Mouse (Mus musculus) T-helper 1 cell (primary cell): Measurements from ENCODE around the gene Prep.

Source experiments
- in situ Hi-C: fragments of 300-600 bp; cut with MboI, MseI; formaldehyde crosslinking; loops from one replicate; pipeline ENCODE4 v1.15.1; 2025; ENCODE audit warnings: high pct_unique_total_duplicates

Prep gene

DNA sequence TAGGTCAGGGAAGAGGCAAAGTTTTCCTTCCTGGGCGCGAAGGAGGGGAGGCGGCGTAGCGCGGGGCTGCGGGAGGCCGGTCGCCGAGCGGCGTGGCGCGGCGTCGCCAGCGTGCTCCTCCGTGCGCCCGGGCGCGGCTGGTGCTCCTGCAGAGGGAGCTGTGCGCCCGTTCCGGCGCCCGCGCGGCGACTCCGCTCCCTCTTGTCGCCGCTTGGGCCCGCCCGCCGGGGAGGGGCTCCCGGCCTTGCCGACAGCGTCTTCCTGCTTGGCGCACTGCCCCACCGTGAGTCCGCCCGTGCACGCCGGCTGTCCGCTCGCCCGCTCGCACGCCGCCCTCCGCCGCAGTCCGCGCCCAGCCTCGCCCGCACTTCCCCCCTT lies at the start of gene Prep:
Prep (plus strand) TSS at position 273 of the 378 bp plus-strand sequence.
- in situ Hi-C loops, result no loop called here

- in situ Hi-C loops, result no loop called here
Observed at GRCm38 (mm10) chr10:45017352-45017751, 49.7 kb upstream of the Prep start.

GRCm38 (mm10) chr10:45017851-45018250 lies 49.2 kb upstream of the Prep start:
- in situ Hi-C loops, result no loop called here

- in situ Hi-C loops, result no loop called here
Observed at GRCm38 (mm10) chr10:45019418-45019817, 47.6 kb upstream of the Prep start.

- in situ Hi-C loops, result no loop called here
Observed at GRCm38 (mm10) chr10:45019849-45020248, 47.2 kb upstream of the Prep start.

DNA sequence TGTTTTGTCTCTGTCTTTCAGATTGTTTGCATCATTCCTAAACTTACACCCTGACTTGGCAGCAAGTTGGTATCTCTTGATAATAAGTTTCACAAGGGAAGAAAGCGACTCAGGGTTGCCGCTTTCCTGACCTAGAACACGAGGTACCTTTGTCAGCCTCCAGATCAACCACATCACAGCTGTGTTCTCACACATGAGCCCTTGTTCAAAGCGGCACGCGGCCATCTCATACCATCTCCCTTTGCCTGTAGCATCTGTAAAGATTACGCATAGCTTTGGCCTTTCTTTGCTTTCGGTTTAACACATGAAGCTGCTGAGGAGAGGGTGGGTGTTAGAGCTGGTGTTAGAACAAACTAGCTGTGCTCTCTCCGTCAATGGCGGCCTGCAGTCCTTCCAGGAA lies 46.7 kb upstream of the Prep start:
- in situ Hi-C loops, result no loop called here

- in situ Hi-C loops, result no loop called here
Observed at GRCm38 (mm10) chr10:45025184-45025583, 41.8 kb upstream of the Prep start.

DNA sequence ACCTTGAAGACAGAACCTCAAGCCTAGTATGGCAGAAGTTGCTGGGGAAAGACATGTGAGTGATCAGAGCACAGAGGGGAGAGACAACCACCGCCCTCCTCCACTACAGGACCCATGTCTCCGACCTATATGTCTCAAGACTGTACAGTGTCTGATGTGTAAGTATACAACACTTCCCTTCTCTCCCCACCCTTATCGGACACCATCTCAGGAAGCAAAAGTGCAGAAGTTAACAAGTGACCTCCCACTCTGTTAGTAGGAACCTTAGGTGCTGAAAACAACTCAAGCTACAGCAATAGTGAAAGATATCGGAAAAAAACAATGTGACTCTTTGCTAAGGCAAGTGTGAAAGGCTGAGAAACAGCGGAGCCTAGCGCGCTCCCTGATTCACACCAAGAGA lies 40.1 kb upstream of the Prep start:
- in situ Hi-C loops, result no loop called here

- in situ Hi-C loops, result loop anchor here (5.0 to 10.0 kb wide), 2 partner anchors 43 to 721 kb away; no protein-coding TSS in a partner anchor
Observed at GRCm38 (mm10) chr10:45045268-45045928, 21.6 kb upstream of the Prep start.

DNA sequence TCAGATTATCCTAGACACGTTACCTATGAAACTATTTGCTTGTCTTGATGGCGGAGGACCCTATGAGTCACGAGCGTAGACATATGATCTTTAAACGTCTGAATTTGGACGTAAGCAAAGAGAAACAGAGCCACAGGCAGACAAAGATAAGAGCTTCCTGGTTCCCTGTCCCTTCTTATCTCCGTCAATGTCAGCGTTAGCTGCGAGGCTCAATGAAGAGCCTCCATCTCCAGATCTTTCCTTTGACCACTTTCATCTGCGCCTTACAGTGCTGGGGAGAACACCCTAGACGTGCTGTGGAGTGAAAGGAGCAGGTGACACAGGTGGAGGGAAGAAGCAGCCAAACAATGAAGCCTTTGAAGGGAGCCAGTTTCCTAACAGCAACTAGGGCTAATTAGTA lies 18.8 kb upstream of the Prep start:
- in situ Hi-C loops, result loop anchor here (5.0 to 10.0 kb wide), 2 partner anchors 46 to 723 kb away; no protein-coding TSS in a partner anchor

GRCm38 (mm10) chr10:45048622-45049021 lies 18.4 kb upstream of the Prep start:
- in situ Hi-C loops, result loop anchor here (5.0 to 10.0 kb wide), 2 partner anchors 46 to 724 kb away; no protein-coding TSS in a partner anchor

- in situ Hi-C loops, result loop anchor here (5.0 kb wide), 1 partner anchor 321 kb away; no protein-coding TSS in a partner anchor
Observed at GRCm38 (mm10) chr10:45051125-45051744, 15.8 kb upstream of the Prep start.

- in situ Hi-C loops, result no loop called here
Observed at GRCm38 (mm10) chr10:45058361-45058760, 8.6 kb upstream of the Prep start.

GRCm38 (mm10) chr10:45060841-45061240 lies 6.2 kb upstream of the Prep start:
- in situ Hi-C loops, result no loop called here

DNA sequence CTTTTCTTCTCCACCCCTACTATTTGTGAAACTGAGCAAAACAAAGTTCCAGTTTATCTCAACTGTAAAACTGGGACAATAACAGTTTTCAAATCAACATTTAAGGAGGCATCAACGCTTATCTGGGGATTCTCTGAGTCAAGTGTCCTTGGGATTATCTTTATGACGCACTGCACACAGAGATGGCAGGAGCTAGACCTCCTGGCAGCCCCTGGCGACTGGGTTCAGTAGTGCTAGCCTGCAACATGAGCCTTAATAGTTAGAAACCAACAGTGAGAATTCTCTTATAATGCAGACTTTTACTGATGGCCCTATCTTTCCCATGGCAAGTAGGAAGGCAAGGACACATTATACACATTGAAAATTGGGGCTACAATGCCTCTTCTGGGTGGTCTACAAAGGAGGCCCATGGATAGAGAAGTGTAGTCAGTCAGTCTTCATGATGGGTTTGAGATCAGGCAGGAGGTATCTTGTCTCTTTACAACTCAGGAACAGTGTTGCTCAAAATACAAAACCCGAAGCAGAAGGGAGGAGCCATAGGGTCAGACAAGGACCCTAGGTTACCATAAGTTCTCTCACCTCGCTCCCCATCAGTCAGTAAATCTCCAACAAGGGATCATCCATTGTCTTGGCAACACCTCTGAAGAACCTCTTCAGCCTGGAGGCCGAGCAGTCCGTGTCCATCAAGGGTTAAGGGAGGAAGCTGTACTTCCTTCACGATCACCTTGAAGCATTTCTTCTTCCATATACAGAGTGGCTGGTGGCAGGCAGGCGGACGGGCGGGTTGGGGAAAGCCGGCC lies 672 bp upstream of the Prep start:
- in situ Hi-C loops, result no loop called here

- in situ Hi-C loops, result no loop called here
Observed at GRCm38 (mm10) chr10:45067436-45067925, 478 bp downstream of the Prep start.

DNA sequence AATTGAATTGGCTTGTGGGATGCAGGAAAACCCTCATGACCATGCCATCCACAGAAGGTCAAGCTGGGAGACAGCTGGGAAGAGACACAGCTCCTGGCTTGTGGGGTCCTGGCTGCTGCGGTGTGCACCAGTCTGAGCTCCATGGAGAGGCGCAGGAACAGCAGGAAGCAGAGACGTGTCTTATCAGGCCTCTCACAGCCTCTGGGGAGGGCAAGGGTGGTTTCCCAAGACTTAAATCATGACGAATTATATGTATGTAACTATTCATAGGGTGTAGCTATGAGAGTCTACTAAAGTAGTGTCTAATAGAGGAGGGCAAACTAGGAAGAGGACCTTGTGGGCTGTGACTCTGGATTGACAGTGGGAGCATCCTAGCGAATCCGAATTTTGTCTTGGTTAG lies 2.6 kb downstream of the Prep start:
- in situ Hi-C loops, result no loop called here

- in situ Hi-C loops, result no loop called here
Observed at GRCm38 (mm10) chr10:45070362-45070761, 3.4 kb downstream of the Prep start.

DNA sequence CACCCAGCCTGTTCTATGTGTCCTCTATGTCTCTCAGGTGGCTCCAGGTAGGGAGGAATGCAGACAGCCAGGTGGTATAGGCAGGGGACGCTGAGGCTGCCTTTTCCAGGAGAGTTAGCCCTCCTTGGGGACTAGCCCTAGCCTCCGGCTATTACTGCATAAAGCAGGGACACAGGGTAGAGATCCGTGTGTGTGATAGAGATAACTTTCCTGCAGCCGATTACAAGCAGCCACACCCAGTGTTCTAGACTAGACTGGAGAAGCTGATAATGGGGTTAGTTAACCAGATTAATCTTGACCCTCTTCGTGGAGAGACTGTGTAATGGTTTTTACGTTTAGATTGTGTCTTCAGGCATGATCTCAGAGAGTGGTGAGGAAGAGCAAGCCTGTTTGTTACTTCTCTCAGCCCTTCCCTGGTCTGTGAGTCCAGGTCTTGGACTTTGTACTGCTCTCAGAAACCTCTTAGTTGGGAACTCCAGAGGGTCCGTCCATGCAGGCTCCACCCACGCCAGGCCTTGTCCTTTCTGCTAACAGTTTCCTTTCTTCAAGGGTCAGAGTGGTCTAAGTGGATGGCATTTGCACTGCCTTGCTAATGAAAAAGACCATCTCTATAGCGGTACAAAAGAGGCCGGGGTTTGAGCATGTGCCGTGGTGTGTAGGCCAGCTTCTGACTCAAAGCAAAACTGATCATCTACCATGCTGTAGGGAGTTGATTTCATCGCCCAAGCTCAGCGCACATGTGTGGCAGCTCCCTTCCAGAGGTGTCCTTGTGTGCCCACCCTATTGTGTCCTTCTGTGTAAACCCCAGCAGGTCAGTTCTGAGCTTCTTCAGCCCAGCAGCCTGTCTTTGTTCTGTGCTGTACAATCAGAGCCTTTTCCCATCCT lies 4.2 kb downstream of the Prep start:
- in situ Hi-C loops, result no loop called here

DNA sequence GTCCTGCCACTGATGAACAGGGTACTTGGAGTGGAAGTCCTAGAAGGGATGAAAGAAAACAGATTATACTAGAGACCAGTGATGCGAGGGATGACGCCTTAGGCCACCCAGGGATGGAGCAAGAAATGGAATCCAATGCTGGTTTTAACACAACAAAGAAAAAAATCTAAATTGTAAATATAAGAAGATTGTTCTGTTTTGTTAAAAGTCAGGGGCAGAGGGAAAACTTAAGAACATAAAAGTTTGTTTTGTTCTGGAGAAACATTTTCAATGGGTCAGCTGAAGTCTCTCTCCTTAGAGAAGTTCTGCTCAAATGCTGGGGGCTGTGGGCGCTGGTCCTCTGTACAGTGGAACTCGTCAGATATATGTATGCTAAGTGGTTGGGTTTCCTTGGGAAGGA lies 5.3 kb downstream of the Prep start:
- in situ Hi-C loops, result no loop called here

DNA sequence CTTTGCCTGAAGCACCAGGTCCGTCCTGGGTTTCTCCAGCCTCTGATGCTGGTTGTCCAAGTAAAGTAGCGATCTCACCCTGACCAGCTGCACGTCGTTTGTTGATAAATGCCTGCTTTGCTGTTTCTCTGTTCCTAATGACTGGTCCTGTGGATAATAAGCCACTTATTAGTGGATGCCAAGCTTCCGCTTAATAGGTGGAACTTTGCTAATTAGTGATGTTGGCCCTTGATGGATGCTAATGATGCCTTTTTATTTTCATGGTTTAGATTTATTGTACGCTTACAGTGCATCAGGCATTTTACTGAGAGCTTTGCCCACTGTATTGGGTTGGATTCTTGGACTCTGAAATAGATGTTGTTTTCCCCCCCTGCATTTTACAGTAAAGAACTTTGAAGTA lies 7.5 kb downstream of the Prep start:
- in situ Hi-C loops, result no loop called here
